Mouse (Mus musculus) T-helper 1 cell (primary cell): ENCODE data around the gene Gm49396.

Experiments
- in situ Hi-C: fragments of 300-600 bp; cut with MboI, MseI; formaldehyde crosslinking; loops from one replicate; pipeline ENCODE4 v1.15.1; 2025; ENCODE audit warnings: high pct_unique_total_duplicates

Gm49396 gene

GRCm38 (mm10) chr7:30608476-30608875 lies 45.3 kb downstream of the Gm49396 start:
- in situ Hi-C loops: no loop called here

GRCm38 (mm10) chr7:30610043-30610442 lies 46.9 kb downstream of the Gm49396 start:
- in situ Hi-C loops: no loop called here

GRCm38 (mm10) chr7:30612654-30613402 lies 49.7 kb downstream of the Gm49396 start, which contains the start of gene Upk1a:
Gene Upk1a (minus strand): TSS chr7:30612847.
- in situ Hi-C loops: no loop called here

GRCm38 (mm10) chr7:30613529-30614112 lies 50.5 kb downstream of the Gm49396 start:
- in situ Hi-C loops: no loop called here

GRCm38 (mm10) chr7:30614454-30614853 lies 51.3 kb downstream of the Gm49396 start:
- in situ Hi-C loops: no loop called here

- in situ Hi-C loops: no loop called here
Observed at GRCm38 (mm10) chr7:30615049-30615760, 52.1 kb downstream of the Gm49396 start.
